Mouse (Mus musculus): ENCODE data around the gene Olfr771.

- TF ChIP-seq POLR2A (IDR thresholded peaks at IDR 0.05; ENCODE audit: borderline replicate concordance, extremely low read depth, low read depth, low read length) = no peak
- TF ChIP-seq CTCF (IDR thresholded peaks at IDR 0.05; ENCODE audit: insufficient read depth, low read length) = no peak
Measured at GRCm38 (mm10) chr10:129115146-129115545, 49.4 kb downstream of the Olfr771 start.

Measured in lung, adult 2 months (tissue).